Mouse (Mus musculus) right cerebral cortex, adult 2 months (tissue): ENCODE measurements around the gene Fbxo36.

Experiments used
- DNase-seq, 2 experiments: peaks; one replicate each; pipeline ENCODE4 v3.0.0; 2021 to 2022; ENCODE audit warnings: low spot score in 2 of 2

The Fbxo36 gene

GRCm38 (mm10) chr1:84839309-84840017, at the start of gene Fbxo36:
Fbxo36 (plus strand) TSS chr1:84839841.
- peak; percentile 90 to 91 for DNase-seq

DNA sequence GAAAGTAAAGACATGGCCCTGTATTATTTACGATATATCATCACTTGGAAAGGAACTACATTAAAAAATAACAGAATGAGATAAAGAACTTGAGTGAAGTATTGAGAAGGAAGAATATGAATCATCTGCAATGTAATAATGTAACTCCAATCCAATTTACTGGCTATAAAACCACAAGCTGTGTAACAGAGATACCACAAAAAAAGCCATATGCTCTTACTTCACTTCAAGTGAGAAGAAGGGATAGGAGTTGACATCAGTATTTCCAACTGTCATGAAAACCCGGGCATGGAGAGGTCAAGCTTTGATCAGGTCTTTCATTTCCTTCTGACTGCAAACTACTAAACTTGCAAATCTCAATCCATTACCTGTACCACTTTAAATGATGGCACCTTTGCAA, 48.2 kb upstream of the Fbxo36 start:
- no peak for DNase-seq

GRCm38 (mm10) chr1:84795335-84795734, 44.3 kb upstream of the Fbxo36 start:
- DNase-seq, result no peak

DNA sequence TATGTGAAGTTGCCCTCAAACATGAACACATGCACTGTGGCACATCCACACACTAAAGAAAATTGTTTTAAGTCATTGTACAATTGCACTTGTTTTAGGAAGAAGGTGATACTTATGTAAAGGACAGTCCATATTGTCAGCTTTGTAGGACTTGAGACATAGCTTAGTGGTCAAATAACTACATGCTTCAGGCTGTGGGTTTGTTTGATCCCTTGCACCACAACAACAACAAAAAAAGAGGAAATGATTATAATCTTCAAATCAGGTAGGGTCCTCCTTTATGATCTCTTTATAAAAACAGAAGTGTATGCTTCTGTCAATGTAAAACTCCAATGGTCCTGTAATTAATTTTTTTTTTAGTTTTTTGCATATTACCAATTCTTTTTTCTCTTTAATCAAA, 40.5 kb upstream of the Fbxo36 start:
- DNase-seq, result no peak

- DNase-seq, result no peak
These were observed 35.9 kb upstream of the Fbxo36 start for GRCm38 (mm10) chr1:84803788-84804187.

GRCm38 (mm10) chr1:84817596-84817995, 22.0 kb upstream of the Fbxo36 start:
- DNase-seq, result no peak

DNA sequence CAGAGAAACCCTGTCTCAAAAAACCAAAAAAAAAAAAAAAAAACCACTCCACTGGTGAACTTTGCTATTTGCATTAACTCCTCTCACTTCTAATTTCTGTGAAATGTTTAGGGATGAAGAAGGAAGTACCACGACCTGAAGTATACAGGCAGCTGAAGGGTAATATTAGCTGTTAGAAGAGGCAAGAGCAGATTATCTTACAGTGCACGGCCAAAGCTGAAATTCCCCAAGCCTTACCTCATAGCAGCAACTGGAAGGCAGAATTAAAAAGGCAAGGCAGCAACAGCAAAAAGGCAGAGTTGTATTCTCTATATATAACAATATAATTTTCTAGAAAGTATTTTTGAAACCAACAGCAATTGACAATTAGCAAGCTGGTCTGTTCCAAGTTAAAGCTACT, 14.6 kb upstream of the Fbxo36 start:
- DNase-seq, result no peak

DNA sequence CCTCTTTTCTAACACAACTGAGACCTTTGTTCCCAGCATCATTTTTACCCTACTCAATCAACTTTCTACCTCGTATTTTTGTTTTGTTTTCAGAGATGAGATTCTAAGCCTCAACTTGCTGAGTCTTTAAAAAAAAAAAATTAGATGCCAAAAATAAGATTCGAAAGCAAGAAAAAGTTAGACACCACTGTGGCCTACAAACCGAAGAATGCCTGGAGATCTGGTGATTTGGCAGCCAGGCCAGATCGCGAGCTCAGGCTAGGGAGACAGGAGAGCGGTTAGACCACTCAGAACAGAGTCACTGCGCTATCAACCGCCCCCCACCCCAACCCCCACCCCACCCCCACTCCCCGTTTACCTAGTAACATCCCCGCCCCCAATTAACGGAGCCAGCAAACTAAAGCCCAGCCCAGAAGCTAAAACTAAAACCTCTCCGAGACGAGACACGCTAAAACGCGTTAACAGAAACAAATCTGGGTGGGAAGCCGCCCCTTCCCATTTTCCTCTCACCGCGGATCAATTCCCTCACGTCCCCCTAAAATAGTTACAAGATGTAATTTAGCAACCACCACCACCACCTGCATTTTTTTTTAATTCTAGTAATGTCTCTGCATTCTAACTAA, 2.0 kb upstream of the Fbxo36 start:
- DNase-seq, result no peak

DNA sequence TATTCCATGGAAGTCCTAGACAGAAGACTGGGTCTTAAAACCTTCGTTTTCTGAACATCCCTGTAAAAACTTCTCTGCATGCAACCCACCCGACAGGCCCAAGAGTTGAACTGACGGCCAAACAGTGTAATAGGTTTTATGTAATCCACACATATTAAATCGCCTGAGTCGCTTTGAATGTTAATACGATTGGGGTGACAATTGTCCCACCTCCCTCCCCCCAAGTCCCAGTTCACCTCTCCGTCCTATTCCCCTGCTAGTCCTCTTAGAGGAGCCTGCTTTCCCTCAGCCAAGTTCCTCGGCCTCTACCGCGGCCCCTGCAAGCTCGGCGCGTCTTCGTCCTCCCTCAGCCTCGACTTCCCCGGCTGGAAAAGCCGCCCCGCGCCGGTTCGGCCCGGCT, 1.5 kb upstream of the Fbxo36 start:
- DNase-seq, result peak in 1 of 2 experiments; percentile 6

GRCm38 (mm10) chr1:84838621-84839151, 955 bp upstream of the Fbxo36 start:
- peak; percentile 61 to 66 for DNase-seq

- DNase-seq, result peak in 1 of 2 experiments; percentile 57
These were observed 500 bp downstream of the Fbxo36 start, which contains the start of gene Trip12 for GRCm38 (mm10) chr1:84840018-84840664. Trip12 (minus strand) TSS chr1:84840516.

DNA sequence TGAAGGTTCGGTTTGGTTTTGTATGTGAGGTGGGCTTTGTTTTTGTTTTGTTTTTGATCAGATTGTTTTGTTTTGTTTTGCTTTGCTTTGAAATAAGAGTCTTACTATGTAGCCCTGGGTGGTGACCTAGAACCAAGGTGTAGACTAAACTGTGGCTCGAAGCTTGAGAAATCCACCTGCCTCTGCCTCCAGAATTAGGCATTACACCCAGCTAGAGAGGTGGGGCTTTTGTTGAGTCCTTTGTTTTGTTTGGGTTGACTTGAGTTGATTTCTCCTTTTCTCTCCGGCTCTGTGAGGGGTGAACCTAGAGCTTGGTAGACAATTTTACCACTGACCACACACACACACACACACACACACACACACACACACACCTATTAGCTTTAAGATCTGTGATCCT, 1.4 kb downstream of the Fbxo36 start:
- DNase-seq, result no peak

- DNase-seq, result no peak
These were observed 3.7 kb downstream of the Fbxo36 start for GRCm38 (mm10) chr1:84843366-84843765.

GRCm38 (mm10) chr1:84847698-84848097, 8.1 kb downstream of the Fbxo36 start:
- no peak for DNase-seq

DNA sequence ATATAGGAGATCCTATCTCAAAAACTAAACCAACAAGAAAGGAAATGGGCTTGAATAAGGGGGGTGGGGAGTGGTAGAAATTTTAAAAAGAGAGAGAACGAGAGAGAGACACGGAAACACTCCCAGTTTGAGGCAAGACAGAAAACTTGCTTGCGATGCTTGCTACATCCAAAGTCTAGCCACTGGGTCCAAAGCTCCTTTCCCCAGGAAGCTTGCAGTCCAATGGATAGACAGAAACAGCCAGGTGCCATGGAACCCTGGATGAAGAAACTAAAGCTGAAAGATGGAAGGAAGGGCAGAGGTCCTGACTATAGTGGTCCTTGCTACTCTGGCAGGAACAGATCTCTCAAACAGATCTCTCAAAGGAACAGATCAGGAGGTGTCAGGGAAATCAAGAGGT, 8.7 kb downstream of the Fbxo36 start:
- DNase-seq, result no peak

DNA sequence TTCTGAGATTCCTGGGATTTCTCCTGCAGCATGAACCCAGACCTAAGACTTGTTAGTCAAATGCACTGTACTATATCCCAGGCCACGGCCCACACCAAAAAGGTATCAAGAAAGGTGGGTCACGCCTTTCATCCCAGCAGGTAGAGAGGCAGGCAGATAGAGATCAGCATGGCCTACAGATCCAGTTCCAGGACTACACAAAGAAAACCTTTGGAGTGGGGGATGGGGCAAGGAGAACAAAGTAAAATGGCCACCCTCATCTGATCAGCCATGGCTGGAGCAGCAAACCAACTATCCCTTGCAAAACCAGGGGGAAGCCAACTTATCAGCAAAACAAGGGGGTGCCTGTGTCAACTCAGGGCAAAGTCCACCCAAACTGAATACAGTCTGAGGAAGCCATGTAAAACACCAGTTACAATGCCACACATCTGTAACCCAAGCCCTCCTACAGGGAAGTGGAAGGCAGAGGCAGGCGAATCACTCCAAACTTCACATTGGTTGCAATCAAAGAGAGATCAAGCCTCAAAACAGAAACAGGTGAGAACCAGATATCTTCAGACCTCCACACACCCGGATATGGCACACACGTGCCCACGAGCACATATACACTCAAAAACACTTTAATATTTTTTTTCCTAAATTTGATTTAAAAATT, 9.3 kb downstream of the Fbxo36 start:
- DNase-seq, result no peak

GRCm38 (mm10) chr1:84849804-84850203, 10.2 kb downstream of the Fbxo36 start:
- no peak for DNase-seq

- no peak for DNase-seq
These were observed 10.8 kb downstream of the Fbxo36 start for GRCm38 (mm10) chr1:84850471-84850870.

DNA sequence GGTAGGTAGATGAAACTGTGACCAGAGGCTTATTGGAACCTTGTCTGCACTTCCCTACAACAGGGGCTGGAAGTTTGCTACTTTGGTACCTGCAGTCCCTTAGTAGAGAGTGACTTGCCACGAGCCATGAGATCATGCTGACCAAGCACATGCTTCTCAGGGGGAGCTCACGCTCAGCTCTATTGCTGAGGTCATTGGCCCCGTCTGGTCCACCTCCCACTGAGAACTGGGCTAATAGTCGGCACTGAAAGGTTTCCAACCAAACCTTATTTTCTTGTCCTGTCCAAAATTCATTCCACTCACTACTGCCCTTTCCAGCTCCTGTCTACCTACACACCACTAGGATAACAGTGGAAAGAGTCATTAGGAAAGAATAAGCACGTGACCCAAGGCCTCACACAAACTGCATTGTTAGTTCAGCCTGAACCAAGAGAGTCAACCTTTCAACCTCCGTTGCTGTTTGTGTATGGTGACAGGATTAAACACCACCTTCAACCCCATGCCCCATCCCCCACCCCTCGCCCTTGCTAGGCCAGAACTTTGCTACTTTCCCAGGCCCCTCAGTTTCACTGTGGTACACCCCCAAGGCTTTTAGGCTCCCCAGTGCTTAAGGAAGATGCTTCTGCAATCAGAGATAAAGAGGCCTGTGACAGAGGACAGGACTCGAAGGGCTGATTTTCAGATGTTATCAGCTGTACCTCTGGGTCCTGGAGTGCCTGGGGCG, 12.0 kb downstream of the Fbxo36 start:
- DNase-seq, result no peak

- no peak for DNase-seq
These were observed 14.1 kb downstream of the Fbxo36 start for GRCm38 (mm10) chr1:84853721-84854120.

- no peak for DNase-seq
These were observed 15.3 kb downstream of the Fbxo36 start for GRCm38 (mm10) chr1:84854966-84855365.
